Mouse (Mus musculus): ENCODE measurements at regions not wholly inside any gene's neighbourhood (a gene's known extent, or its start where the extent isn't known, plus 50 kb on each side); places are given as distances from the start of the nearest gene placed in this dataset.
A peak's percentile ranks its signal among the peaks of the same experiment; 100 is the strongest.

DNA sequence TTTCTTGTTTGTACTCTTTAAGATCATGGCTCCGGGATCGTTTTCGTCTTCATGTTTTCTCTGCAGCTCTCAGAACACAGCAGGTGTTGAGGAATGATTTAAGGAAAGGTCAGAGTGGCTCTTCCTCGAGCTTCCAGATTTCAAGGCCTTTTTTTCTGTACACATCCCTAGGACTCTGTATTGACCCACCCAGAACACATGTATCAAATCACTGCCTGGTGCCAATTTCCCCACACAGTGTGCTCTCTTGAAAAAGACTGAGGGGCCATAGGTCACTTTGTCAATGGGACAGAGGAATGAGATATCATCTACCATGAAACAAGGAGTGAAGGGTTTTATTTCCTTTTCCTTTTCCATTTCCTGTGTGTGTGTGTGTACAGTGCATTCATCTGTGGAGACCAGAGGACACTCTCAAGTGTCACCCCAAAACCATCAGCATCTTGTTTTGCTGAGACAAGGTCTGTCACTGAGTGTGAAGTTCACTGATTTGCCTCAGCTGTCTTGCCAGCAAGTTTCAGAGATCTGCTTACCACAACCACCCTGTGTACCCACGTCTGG lies 157.4 kb upstream of the Cxcr4 start:
- ATAC-seq (replicated peaks; ENCODE audit: poor library complexity, severe bottlenecking): no peak

DNA sequence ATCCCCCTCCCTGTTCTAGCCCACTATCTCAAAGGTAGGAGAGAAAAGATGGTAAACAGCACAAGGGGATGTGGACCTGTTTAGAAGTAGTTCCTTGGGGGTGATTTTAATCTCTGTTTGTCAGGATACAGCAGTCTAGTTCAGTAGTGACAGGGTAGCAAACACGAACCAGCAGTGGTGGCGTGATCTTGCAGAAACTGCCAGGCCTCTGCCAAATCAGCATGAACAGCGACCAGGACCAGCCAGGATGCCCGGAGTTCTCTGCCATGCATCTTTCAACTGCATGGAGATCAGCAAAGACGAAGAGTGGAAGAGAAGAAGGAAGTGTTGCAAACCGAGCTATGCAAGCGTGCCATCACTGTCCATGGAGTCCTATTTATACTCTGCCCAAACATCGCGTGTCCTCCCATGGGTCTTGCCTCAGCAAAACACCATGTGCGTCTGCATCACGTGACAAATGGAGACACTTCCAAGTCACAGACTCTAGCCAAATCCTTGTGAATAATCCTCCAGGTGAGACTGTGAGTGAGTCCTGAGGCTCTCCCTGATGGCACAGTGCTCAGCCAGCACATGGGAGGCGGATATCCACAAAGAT lies 155.2 kb upstream of the Cxcr4 start:
- peak; percentile 62 for ATAC-seq (replicated peaks; ENCODE audit: poor library complexity, severe bottlenecking)

DNA sequence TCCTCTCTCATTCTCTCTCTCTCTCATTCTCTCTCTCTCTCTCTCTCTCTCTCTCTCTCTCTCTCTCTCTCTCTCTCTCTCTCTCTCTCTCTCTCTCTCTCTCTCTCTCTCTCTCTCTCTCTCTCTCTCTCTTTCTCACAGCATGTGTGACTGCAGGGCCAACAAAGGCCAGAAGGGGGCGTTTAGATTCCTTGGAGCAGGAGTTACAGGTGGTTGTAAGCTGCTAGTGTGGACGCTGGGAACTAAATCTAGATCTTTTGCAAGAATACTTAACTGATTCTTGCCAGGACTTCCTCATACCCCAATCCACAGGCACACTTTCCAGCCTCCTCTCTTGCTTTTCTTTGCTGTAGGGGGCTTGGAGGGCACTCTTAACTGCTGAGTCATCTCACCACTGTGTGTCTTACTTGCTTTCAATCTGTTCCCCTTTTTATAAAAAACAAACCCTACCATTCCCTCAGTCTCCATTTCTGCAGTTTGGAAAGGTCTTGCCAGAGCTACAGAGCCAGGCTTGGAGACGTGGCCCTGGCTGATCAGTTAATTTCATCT lies 154.4 kb upstream of the Cxcr4 start:
- peak; percentile 97 for ATAC-seq (replicated peaks; ENCODE audit: poor library complexity, severe bottlenecking)

DNA sequence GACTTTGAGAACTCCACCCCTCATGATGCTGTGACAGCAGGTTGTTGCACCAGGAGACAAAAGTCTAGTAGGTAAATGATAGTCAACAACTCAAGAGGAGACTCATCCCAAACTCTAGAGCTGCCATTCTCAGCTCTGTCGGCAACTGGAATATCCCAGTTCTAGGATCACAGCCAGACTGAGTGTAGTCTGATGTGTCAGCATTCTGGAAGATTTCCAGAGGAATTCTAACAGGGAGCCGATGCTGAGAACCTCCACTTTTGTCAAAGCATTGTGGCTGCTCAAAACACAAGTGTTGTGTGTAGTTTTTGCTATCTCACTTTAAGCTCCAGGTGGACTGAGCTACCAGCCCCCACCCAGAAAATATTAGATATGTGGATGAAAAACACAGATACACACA lies 148.5 kb upstream of the Cxcr4 start:
- ATAC-seq (replicated peaks; ENCODE audit: poor library complexity, severe bottlenecking): no peak

DNA sequence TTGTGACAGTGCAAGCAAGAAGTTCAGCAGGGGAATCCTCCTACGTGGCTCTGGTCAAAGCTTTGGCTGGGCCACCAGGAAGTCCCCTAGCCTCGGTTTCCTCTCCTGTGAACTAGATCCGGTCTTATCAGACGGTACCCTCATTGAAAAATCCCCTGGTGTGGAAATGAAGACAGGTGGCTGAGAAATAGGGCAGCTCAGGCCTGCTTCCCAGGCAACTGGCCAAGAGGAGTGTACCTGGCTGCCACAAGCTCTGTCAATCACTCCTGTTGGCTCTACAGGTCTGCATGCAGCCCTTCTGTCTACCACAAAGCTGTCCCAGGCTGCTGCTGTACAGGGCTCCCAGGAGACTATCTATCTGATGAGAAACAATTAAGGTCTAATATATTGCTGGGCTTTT lies 146.1 kb upstream of the Cxcr4 start:
- ATAC-seq (replicated peaks; ENCODE audit: poor library complexity, severe bottlenecking): 0 out of 2 replicates have a peak, but pooled peaks have one; percentile 12

DNA sequence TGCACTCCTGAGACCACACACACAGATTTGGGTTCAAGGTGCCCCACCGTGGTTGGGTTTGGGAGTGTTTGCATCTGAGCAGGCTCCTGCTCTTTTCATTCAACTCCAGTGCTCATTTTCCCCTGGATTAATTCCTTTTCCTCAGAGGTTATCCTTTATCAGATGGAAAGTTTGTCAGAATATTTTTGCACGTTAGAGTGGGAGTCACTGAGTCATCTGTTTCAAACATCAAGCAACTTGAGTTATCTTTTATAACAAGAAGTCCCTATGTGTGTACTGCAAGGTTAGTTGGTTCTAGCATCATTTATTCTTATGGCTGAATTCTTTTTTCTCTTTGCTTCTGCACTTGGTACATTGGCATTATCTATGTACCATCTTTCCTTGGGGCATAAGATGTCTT lies 142.8 kb upstream of the Cxcr4 start:
- no peak for ATAC-seq (replicated peaks; ENCODE audit: poor library complexity, severe bottlenecking)

DNA sequence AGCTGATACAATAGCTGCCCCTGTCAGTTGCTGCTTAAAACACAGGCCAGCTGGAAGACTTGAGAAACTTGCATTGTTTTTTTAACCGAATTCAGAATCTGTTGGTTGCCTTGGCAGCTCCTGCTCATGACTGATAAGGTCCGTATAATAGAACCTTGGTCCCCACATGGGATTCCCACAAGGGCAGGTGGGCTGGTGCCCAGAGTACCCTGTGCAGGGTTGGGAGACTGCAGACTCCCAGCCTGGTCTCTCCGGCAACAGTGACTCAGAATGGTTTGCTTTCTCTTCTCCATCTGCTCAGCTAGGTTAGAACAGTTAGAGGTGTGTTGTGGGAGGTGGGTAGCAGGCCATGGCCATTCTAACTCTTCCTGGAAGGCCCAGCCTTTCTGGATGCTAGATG lies 139.4 kb upstream of the Cxcr4 start:
- no peak for ATAC-seq (replicated peaks; ENCODE audit: poor library complexity, severe bottlenecking)

DNA sequence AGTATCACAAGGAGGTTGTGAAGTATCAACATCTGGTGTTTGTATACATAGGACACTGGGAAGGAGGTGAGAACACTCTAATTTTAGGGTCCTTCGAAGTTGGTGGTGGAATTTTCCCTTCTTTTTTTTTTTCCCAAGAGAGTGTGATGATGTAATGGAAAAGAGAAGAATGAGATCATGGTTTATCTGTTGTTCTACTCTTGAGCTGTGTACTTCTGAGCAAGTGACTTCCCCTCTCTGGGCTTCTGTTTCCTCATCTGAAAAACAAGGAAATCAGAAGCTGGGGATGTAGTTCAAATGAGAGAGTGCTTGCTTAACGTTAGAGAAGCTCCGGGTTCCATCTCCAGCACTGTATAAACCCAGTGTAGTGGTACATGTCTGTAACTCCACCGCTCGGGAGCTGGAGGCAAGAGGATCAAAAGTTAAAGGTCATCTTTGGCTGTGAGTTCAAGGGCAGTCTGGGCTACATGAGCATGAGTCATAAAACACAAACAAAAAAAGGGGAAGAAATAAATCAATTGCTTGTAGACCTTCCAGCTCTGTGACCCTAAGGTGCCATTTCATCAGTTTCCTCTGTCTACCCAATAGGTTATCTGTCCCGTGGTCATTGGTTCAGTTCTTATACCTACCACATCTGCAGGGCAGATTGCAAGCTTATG lies 132.5 kb upstream of the Cxcr4 start:
- peak; percentile 71 for ATAC-seq (replicated peaks; ENCODE audit: poor library complexity, severe bottlenecking)

DNA sequence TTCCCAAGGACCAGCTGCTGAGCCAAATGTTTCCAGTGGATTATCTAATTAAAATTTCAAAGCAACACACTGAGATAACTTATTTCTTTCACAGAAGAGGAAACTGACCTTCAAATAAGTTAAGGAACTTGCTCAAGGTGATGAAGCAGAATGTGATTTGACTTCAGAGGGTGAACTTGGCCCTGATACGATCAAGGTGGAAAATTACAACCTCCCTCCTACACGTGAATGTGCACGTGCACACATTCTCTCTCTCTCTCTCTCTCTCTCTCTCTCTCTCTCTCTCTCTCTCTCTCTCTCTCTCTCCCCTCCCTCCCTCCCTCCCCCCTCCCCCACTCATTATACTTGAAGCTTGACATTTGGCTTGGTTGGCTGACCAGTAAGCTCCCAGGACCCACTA lies 131.8 kb upstream of the Cxcr4 start:
- ATAC-seq (replicated peaks; ENCODE audit: poor library complexity, severe bottlenecking): no peak

DNA sequence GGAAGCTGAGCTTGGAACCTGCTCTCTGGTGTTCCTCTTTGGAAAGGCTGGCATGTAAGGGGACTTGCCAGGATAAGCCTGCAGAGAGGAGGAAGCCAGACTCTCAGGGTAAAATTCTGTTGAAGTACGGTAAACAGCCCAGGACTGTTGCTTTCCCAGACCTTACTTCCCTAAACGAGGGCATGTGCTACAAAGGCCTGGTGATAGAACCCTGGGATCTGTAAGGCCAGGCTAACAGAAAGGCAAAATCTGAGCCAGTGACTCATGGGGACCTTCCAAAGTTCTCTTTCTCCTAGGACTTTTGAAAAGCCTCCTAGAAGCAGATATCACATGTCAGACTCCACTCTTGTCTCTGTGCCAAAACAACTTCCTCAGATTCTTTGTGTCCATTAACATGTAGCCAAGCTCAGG lies 130.0 kb upstream of the Cxcr4 start:
- peak; percentile 48 for ATAC-seq (replicated peaks; ENCODE audit: poor library complexity, severe bottlenecking)

DNA sequence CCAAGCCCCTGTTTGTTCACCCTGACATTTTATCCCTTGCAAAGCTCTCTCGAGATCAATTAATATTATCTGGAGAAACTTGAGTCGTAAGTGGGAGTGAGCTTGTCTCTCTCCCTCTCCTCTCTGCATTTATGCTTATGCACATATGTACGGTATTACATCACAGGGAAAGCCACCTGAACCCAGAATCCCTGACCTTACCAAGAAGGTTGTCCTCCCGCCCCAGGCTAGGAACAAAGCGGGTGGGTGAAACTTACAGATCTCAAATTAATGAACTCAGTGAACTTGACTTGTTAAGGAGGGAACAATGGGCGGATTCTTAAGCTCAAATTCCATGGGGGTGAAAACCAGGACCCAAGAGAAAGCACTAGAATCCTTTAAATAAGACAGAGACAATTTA lies 122.8 kb upstream of the Cxcr4 start:
- no peak for ATAC-seq (replicated peaks; ENCODE audit: poor library complexity, severe bottlenecking)

DNA sequence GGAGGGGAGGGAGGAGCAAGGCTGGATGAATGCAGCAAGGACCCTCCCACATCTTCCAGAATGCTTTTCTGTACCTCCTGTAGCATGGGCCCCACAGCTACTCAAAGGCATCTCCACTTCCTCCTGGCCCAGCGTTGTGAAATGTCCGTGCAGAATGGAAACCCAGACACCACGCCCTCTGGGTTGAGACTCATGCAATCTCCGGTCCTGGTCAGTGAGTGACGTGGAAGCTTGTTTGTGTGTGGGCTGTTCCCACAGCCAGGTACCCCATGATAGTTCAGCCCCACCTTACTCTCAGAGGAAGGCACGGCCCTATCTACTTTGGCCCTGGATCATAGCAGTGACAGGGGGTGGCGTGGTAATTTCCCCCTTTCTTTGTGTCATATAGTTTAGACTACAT lies 120.8 kb upstream of the Cxcr4 start:
- peak; percentile 93 for ATAC-seq (replicated peaks; ENCODE audit: poor library complexity, severe bottlenecking)

DNA sequence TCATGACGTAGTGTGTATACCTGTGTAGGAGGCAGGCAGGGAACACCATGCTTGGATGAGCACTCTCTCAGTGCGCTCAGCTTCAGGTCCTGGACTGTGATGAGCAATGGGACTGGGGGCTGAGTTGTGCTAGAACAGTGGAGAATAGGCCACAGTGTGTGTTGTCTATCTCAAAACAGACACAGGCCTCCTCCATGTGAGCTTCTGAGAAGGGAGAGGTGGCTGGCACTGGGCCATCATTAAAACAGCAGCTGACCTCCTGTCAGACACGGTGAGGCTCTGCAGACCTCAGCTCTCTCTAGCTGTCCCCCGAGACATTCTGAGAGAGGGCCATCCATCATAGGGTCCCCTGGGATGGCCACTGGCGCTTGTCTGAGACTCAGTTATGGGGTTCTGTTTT lies 119.0 kb upstream of the Cxcr4 start:
- no peak for ATAC-seq (replicated peaks; ENCODE audit: poor library complexity, severe bottlenecking)

DNA sequence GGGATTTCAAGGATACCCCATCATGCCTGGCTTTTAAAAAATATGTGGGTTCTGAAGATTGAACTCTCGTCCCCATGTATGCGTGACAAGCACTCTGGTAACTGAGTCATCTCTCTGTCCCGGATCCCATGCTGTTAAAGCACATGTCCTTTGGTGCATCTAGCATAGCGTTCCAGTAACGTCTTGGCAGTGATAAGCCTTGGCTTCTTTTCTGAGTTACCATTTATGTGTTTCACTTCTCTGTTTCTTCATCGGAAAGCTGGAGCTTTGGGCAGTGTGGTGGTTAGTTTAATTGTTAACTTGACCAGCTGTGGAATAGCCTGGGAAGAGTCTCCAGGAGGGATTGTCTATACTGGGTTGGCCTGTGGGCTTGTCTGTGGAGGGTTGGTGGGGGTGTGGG lies 115.7 kb upstream of the Cxcr4 start:
- peak; percentile 34 for ATAC-seq (replicated peaks; ENCODE audit: poor library complexity, severe bottlenecking)

DNA sequence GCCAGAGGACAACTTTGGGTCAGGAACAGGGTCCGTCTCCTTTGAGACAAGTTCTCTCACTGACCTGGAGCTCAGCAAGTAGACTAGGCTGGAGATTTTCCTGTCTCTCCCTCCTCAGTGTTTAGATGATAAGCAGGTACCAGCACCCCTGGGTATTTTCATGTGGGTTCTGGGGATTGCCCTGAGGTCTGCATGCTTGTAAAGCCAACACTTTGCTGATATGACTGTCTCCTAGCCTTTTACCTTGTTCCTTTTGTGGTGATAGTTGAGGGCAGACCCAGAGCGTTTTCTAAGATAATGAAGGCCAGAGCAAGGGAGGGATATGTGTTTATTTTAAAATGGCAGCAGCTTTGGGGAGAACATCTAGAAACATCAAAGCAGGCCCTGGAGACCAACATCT lies 114.1 kb upstream of the Cxcr4 start:
- no peak for ATAC-seq (replicated peaks; ENCODE audit: poor library complexity, severe bottlenecking)

DNA sequence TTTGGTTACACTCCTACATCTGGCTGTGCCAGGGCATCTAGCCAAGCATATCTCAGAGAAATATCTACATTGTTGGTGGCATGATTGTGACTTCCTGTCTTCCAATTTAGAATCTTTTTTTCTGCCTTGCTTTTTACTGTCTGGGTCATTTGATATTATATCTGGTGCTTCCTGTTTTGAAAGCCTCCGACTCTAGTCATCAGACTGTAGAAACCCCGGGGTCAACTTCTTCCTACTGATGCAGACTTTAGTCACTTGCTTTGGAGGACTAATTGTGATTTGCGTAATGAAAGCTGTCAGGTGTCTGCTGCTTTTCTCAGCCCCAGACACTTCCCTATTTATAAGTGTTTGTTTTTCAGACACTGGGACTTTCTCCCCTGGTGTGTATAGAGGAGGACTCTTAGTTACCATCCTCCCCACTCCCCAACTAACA lies 113.0 kb upstream of the Cxcr4 start:
- peak; percentile 92 for ATAC-seq (replicated peaks; ENCODE audit: poor library complexity, severe bottlenecking)

DNA sequence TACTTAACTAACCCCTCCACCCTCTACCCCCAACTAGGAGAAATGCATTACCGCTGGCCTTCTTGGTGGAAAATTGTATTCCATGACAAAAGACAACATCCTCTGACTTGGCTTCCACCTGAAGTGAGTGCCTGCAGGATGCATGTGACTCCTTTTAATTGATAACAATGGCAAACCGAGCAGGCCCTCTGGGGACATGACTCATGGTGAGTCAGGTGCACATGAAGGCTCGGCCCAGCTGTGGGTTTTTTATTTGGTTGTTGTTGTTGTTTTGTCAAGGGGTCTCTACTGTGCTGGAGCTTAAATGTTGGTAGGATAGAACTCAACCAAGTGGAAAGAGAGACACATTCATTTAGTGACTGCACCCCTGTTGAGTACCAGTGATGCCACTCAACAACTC lies 109.2 kb upstream of the Cxcr4 start:
- no peak for ATAC-seq (replicated peaks; ENCODE audit: poor library complexity, severe bottlenecking)

DNA sequence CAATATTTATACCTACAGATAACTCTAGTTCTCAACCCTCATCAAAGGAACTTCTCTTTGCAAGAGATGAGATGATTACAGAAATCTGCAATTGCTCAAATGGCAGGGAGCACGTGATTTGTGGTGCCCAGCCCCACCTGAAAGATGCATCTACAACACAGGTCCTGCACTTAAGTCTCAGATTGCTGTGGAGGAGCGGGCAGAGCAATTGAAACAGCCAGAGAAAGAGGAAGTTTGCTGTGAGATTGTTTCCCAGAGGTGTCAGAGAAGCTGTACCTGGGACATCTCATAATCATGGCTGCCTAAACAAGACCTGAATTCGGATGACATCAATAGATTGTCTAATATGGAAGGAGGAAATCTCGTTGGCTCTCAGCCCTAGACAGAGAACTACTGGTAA lies 105.9 kb upstream of the Cxcr4 start:
- peak; percentile 50 for ATAC-seq (replicated peaks; ENCODE audit: poor library complexity, severe bottlenecking)

DNA sequence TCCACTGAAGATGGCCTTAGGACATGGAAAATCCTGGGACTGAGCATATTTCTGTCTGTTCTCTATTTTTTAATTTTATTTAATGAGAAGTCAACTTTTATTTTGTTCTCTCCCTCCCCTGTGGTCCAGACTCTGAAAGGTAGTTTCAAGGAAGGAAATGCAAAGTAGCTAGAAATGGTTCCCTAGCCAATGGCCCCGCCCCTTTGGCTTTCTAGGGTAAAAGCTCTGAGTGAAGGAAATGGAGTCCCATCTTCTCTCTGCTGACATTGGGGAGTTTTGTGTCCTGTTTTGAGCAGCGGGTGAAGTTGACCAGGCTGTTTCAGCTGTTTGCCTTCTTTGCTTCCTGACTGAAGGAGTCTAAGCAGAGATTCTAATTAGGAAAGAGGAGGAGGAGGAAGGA lies 103.8 kb upstream of the Cxcr4 start:
- ATAC-seq (replicated peaks; ENCODE audit: poor library complexity, severe bottlenecking): peak; percentile 67

DNA sequence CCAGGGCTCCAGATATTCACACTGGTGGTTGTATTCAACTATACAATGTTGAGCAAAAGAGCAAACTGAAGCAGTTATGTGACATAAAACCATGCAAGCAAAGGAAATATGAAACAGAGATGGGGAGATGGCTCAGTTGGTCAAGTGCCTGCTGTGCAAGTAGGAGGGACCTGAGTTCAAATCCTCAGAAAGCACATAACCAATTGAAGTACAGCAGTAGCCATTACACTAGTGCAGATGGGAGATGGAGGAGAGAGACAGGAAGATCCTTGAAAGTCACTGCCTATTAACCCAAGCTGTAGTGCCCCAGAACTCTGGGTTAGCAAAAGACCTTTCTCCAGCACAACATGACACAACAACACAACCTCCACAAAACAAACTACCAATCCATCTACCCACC lies 100.7 kb upstream of the Cxcr4 start:
- no peak for ATAC-seq (replicated peaks; ENCODE audit: poor library complexity, severe bottlenecking)

DNA sequence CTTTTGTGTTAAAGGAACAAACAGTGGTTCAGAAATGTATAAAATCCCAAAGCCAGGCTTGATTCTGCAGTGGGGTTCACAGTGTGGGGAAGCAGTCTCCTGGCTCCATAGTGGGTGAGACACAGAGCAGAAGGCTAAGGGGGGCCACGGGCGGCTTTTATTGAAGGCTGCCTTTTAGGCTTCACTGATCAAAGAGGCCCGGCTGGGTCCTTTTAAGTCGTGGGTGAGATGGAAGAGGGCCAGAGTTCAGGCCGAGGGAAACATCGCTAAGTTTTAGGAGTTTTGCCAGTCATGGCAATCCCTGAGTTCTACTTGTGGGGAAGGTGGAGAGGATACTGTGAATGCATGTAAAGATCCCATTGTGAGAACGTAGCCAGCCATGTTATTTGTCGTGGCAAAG lies 100.2 kb upstream of the Cxcr4 start:
- ATAC-seq (replicated peaks; ENCODE audit: poor library complexity, severe bottlenecking): no peak
